Mouse (Mus musculus): Measurements from ENCODE around the gene Lancl2.

Gene Lancl2

DNA sequence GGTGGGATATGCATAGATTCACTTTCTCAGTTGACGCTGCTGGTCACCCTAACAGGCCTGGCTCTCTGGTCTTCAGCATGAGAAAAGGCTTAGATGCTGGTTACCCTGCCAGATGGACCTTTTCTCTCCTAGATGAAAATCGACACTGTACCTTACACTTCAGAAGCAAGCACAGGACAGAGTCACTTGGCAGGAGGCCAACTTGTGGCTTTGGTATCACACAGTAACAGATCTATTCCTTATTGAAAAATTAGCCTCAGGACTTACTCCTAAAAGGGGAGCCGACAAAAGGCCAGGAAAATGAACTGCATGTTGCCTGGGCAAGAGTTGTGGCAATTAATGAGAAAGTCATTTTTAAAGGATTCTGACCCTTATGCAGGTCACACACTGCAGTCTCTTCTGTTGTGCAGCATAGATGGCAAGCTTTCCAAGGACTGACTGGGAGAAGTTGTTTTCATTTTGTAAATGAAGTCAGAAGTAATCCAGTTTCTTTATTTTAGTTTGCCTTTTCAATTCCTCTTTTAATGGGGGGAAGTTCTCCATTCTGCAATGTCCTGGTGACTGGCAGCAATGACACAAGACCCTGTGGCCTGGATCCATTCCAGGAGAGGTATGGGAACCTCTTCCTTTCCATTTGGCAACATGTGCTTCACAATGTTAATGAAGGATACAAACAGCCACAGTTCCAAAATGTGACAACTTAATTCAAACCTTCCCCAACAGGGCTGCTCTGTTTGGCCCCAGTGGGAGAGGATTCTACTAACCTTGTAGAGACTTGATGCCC, 62.9 kb downstream of the Lancl2 start:
- in situ Hi-C loops (cut with MboI; ENCODE audit: unreplicated experiment in 2 of 2): no loop called here

- in situ Hi-C loops (cut with MboI; ENCODE audit: unreplicated experiment in 2 of 2): no loop called here
Measured at GRCm38 (mm10) chr6:57766287-57766686, 63.9 kb downstream of the Lancl2 start.

- in situ Hi-C loops (cut with MboI; ENCODE audit: unreplicated experiment in 2 of 2): no loop called here
Measured at GRCm38 (mm10) chr6:57767112-57767868, 65.0 kb downstream of the Lancl2 start.

DNA sequence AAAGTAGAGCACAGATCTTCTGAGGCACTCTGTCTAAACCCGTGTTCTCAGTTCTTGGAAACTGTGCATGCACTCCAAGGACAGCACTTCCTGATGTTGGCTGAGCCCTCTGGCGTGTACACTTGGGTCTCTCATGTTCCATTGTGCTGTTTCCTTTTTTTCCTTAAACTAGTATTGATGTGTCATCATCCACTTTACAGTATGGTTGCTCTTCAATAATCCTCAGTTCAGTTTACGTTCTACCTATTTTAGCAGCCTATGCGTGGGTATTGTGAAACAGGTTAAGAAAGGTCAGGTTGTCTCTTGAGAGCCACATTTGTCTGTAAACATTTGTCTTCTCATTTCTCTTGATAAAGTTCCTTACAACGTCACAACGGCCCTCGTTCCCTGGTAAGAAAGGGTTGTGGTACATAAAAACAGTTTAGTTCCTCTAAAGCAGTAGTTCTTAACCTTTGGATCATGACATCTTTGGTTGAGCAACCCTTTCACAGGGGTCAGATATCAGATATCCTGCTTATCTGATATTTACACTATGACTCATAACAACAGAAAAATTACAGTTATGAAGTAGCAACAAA, 66.7 kb downstream of the Lancl2 start:
- in situ Hi-C loops (cut with MboI; ENCODE audit: unreplicated experiment in 2 of 2): no loop called here

- in situ Hi-C loops (cut with MboI; ENCODE audit: unreplicated experiment in 2 of 2): no loop called here
Measured at GRCm38 (mm10) chr6:57770467-57771190, 68.3 kb downstream of the Lancl2 start.

GRCm38 (mm10) chr6:57773792-57774191, 71.5 kb downstream of the Lancl2 start:
- in situ Hi-C loops (cut with MboI; ENCODE audit: unreplicated experiment in 2 of 2): no loop called here

- in situ Hi-C loops (cut with MboI; ENCODE audit: unreplicated experiment in 2 of 2): no loop called here
Measured at GRCm38 (mm10) chr6:57780359-57780758, 78.0 kb downstream of the Lancl2 start.

- in situ Hi-C loops (cut with MboI; ENCODE audit: unreplicated experiment in 2 of 2): no loop called here
Measured at GRCm38 (mm10) chr6:57782658-57783057, 80.3 kb downstream of the Lancl2 start.

DNA sequence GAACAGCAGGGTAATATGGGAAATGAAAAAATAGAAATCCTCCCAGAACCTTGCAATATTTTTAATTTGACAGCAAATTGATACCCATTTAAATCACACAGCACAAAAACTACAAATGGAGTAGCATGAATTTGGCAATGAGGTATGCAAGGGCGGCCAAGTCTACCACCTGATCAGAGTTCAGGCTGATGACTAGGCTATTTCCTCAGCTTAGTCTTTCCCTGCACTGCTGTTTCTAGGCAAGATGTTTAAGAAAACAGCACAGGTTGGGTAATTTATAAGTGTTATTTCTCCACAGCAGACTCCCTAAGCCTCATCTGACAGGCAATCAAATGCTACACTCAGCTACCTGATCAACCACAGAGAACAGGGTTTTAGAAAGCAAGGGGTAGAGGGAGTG, 81.9 kb downstream of the Lancl2 start:
- in situ Hi-C loops (cut with MboI; ENCODE audit: unreplicated experiment in 2 of 2): no loop called here

DNA sequence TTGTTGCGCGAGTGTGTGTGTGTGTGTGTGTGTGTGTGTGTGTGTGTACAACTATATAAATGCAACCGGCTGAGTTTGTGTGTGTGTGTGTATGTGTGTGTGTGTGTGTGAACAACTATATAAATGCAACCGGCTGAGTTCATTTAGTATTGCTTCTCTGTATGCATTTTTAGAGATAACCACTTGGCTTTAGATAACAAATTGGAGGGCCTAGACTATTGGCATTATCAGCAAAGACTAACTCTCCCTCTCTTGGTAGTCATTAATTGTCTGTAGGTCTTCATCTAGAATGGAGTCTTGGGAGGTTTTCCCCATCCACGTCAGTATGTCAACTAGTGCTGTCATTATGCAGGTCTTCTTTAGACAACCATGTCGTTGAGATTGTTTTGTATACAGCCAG, 85.0 kb downstream of the Lancl2 start:
- in situ Hi-C loops (cut with MboI; ENCODE audit: unreplicated experiment in 2 of 2): no loop called here
